Mouse (Mus musculus) MEL (cell line): ENCODE data around the gene Alg2. TPM values are rescaled to one million over a fixed set of nuclear protein-coding genes. Genes with fewer than 3 reads are reported as not detected.
A peak's percentile ranks its signal among the peaks of the same experiment; 100 is the strongest.

ENCODE experiments used
- DNase-seq: peaks from one replicate; pipeline ENCODE4 v3.0.0; 2011; ENCODE audit warnings: low read depth, low spot score
- H3K27ac ChIP-seq: 2 replicates; pipeline ENCODE4 v1.5.1; 2012; ENCODE audit warnings: low read depth, mild to moderate bottlenecking, control low read depth, low read length, moderate library complexity; ENCODE audit not compliant: control insufficient read depth
- H3K27me3 ChIP-seq, 2 experiments: fragments of 150-350 bp in 1 of 2; sonication (generic) in 1 of 2; 2 replicates each; pipeline ENCODE4 v1.6.1; 2012; ENCODE audit warnings: low read length in 2 of 2, mild to moderate bottlenecking in 2 of 2, improper control_type of control experiment in 1 of 2, moderate library complexity in 1 of 2; ENCODE audit not compliant: insufficient read depth in 2 of 2, control insufficient read depth in 1 of 2
- H3K36me3 ChIP-seq, 2 experiments: 2 replicates each; pipeline ENCODE4 v1.6.1; 2012 to 2014; ENCODE audit warnings: low read length in 2 of 2, improper control_type of control experiment in 1 of 2, inconsistent platforms in 1 of 2, mild to moderate bottlenecking in 1 of 2; ENCODE audit not compliant: insufficient read depth in 2 of 2, control insufficient read depth in 1 of 2
- H3K4me1 ChIP-seq, 2 experiments: fragments of 150-350 bp in 1 of 2; sonication (generic) in 1 of 2; 2 replicates each; pipeline ENCODE4 v1.6.1; 2012; ENCODE audit warnings: low read length in 2 of 2, improper control_type of control experiment in 1 of 2, mild to moderate bottlenecking in 1 of 2; ENCODE audit not compliant: insufficient read depth in 2 of 2, control insufficient read depth in 1 of 2
- H3K4me3 ChIP-seq, 2 experiments: fragments of 150-350 bp in 1 of 2; sonication (generic) in 1 of 2; 2 replicates each; pipeline ENCODE4 v1.5.1; 2012; ENCODE audit warnings: low read depth in 2 of 2, low read length in 2 of 2, mild to moderate bottlenecking in 2 of 2, moderate library complexity in 2 of 2, control low read depth in 1 of 2, improper control_type of control experiment in 1 of 2; ENCODE audit not compliant: control insufficient read depth in 1 of 2, insufficient read depth in 1 of 2
- H3K79me2 ChIP-seq: 2 replicates; pipeline ENCODE4 v1.6.1; 2012; ENCODE audit warnings: mild to moderate bottlenecking, low read length, moderate library complexity; ENCODE audit not compliant: control insufficient read depth, poor library complexity, insufficient read depth
- H3K9ac ChIP-seq: 2 replicates; pipeline ENCODE4 v1.6.1; 2012; ENCODE audit warnings: low read depth, mild to moderate bottlenecking, control low read depth, low read length, moderate library complexity; ENCODE audit not compliant: control insufficient read depth, poor library complexity, severe bottlenecking
- H3K9me3 ChIP-seq: fragments of 150-350 bp; sonication (generic); replicated peaks from 2 replicates; pipeline ENCODE4 v1.6.1; 2012; ENCODE audit warnings: mild to moderate bottlenecking, low read length, improper control_type of control experiment, moderate library complexity; ENCODE audit not compliant: insufficient read depth
- BHLHE40 ChIP-seq: IDR thresholded peaks from 2 replicates; pipeline ENCODE4 v1.6.1; 2012; ENCODE audit warnings: low read depth, mild to moderate bottlenecking, inconsistent platforms, low read length, improper control_type of control experiment, borderline replicate concordance
- CHD2 ChIP-seq: IDR thresholded peaks from 2 replicates; pipeline ENCODE4 v1.6.1; 2011; ENCODE audit warnings: low read length, improper control_type of control experiment
- E2F4 ChIP-seq: IDR thresholded peaks from 2 replicates; pipeline ENCODE4 v1.6.1; 2011; ENCODE audit warnings: low read depth, low read length, improper control_type of control experiment, borderline replicate concordance
- EP300 ChIP-seq, 2 experiments: IDR thresholded peaks; 2 replicates each; pipeline ENCODE4 v1.6.1; 2011; ENCODE audit warnings: improper control_type of control experiment in 2 of 2, low read length in 2 of 2, low read depth in 1 of 2, mild to moderate bottlenecking in 1 of 2
- ETS1 ChIP-seq: IDR thresholded peaks from 2 replicates; pipeline ENCODE4 v1.6.1; 2012; ENCODE audit warnings: low read depth, mild to moderate bottlenecking, inconsistent platforms, low read length, improper control_type of control experiment, moderate library complexity
- GABPA ChIP-seq: IDR thresholded peaks from 2 replicates; pipeline ENCODE4 v1.6.1; 2012; ENCODE audit warnings: low read depth, mild to moderate bottlenecking, inconsistent platforms, low read length, improper control_type of control experiment, moderate library complexity
- GATA1 ChIP-seq: IDR thresholded peaks from 2 replicates; pipeline ENCODE4 v1.6.1; 2011; ENCODE audit warnings: low read depth, low read length, improper control_type of control experiment
- JUND ChIP-seq: IDR thresholded peaks from 2 replicates; pipeline ENCODE4 v1.6.1; 2011; ENCODE audit warnings: low read depth, mild to moderate bottlenecking, improper control_type of control experiment, low read length
- MAX ChIP-seq: IDR thresholded peaks from 2 replicates; pipeline ENCODE4 v1.6.1; 2011; ENCODE audit warnings: low read length, improper control_type of control experiment
- MEF2A ChIP-seq: IDR thresholded peaks from 2 replicates; pipeline ENCODE4 v1.6.1; 2014; ENCODE audit warnings: low read depth, mild to moderate bottlenecking, inconsistent platforms, low read length, improper control_type of control experiment; ENCODE audit not compliant: poor library complexity, insufficient replicate concordance, severe bottlenecking; ENCODE audit errors: extremely low read depth
- MXI1 ChIP-seq: IDR thresholded peaks from 2 replicates; pipeline ENCODE4 v1.6.1; 2011; ENCODE audit warnings: mild to moderate bottlenecking, low read depth, low read length, improper control_type of control experiment
- MYB ChIP-seq: IDR thresholded peaks from 2 replicates; pipeline ENCODE4 v1.6.1; 2011; ENCODE audit warnings: mild to moderate bottlenecking, low read depth, low read length, improper control_type of control experiment
- MYC ChIP-seq: IDR thresholded peaks from 2 replicates; pipeline ENCODE4 v1.6.1; 2011; ENCODE audit warnings: low read depth, mild to moderate bottlenecking, low read length, improper control_type of control experiment, moderate library complexity
- NELFE ChIP-seq: IDR thresholded peaks from 2 replicates; pipeline ENCODE4 v1.6.1; 2011; ENCODE audit warnings: low read depth, low read length, improper control_type of control experiment
- NRF1 ChIP-seq: IDR thresholded peaks from 2 replicates; pipeline ENCODE4 v1.6.1; 2014; ENCODE audit warnings: low read depth, mild to moderate bottlenecking, inconsistent platforms, low read length, improper control_type of control experiment, moderate library complexity; ENCODE audit not compliant: poor library complexity, insufficient read depth, severe bottlenecking
- POLR2A ChIP-seq, 2 experiments: IDR thresholded peaks; 2 replicates each; pipeline ENCODE4 v1.6.1; 2011 to 2012; ENCODE audit warnings: low read length in 2 of 2, mild to moderate bottlenecking in 2 of 2, control low read depth in 1 of 2, improper control_type of control experiment in 1 of 2, low read depth in 1 of 2, moderate library complexity in 1 of 2; ENCODE audit not compliant: control insufficient read depth in 1 of 2, insufficient read depth in 1 of 2, poor library complexity in 1 of 2
- POLR2AphosphoS2 ChIP-seq: IDR thresholded peaks from 2 replicates; pipeline ENCODE4 v1.6.1; 2011; ENCODE audit warnings: low read length, improper control_type of control experiment
- POLR2AphosphoS5 ChIP-seq: IDR thresholded peaks from 2 replicates; pipeline ENCODE4 v1.6.1; 2012; ENCODE audit warnings: low read depth, borderline replicate concordance, mild to moderate bottlenecking, inconsistent platforms, low read length, moderate library complexity, mixed read lengths
- RAD21 ChIP-seq: IDR thresholded peaks from 2 replicates; pipeline ENCODE4 v1.6.1; 2011; ENCODE audit warnings: mild to moderate bottlenecking, low read depth, low read length, improper control_type of control experiment
- RCOR1 ChIP-seq: IDR thresholded peaks from 2 replicates; pipeline ENCODE4 v1.6.1; 2012; ENCODE audit warnings: low read depth, mild to moderate bottlenecking, inconsistent platforms, low read length, improper control_type of control experiment
- SIN3A ChIP-seq: IDR thresholded peaks from 2 replicates; pipeline ENCODE4 v1.6.1; 2012; ENCODE audit warnings: low read length, improper control_type of control experiment, inconsistent platforms
- TAL1 ChIP-seq: IDR thresholded peaks from 2 replicates; pipeline ENCODE4 v1.6.1; 2012; ENCODE audit warnings: mild to moderate bottlenecking, inconsistent platforms, low read length, moderate library complexity, mixed read lengths
- TBP ChIP-seq: IDR thresholded peaks from 2 replicates; pipeline ENCODE4 v1.8.0; 2011; ENCODE audit warnings: low read depth, low read length, improper control_type of control experiment
- TCF12 ChIP-seq: IDR thresholded peaks from 2 replicates; pipeline ENCODE4 v1.6.1; 2014; ENCODE audit warnings: low read depth, mild to moderate bottlenecking, inconsistent platforms, low read length, improper control_type of control experiment, moderate library complexity
- UBTF ChIP-seq: IDR thresholded peaks from 2 replicates; pipeline ENCODE4 v1.6.1; 2012; ENCODE audit warnings: low read depth, mild to moderate bottlenecking, inconsistent platforms, low read length, improper control_type of control experiment, moderate library complexity, borderline replicate concordance; ENCODE audit not compliant: insufficient read depth
- USF1 ChIP-seq: IDR thresholded peaks from 2 replicates; pipeline ENCODE4 v1.6.1; 2014; ENCODE audit warnings: low read depth, mild to moderate bottlenecking, inconsistent platforms, low read length, improper control_type of control experiment, moderate library complexity
- ZC3H11A ChIP-seq: IDR thresholded peaks from 2 replicates; pipeline ENCODE4 v1.6.1; 2012; ENCODE audit warnings: low read depth, mild to moderate bottlenecking, inconsistent platforms, low read length, improper control_type of control experiment
- ZKSCAN1 ChIP-seq: IDR thresholded peaks from 2 replicates; pipeline ENCODE4 v1.6.1; 2012; ENCODE audit warnings: low read depth, mild to moderate bottlenecking, inconsistent platforms, low read length, improper control_type of control experiment, moderate library complexity
- ZMIZ1 ChIP-seq: IDR thresholded peaks from 2 replicates; pipeline ENCODE4 v1.6.1; 2012; ENCODE audit warnings: low read depth, mild to moderate bottlenecking, inconsistent platforms, low read length, improper control_type of control experiment, moderate library complexity
- ZNF384 ChIP-seq: IDR thresholded peaks from 2 replicates; pipeline ENCODE4 v1.6.1; 2012; ENCODE audit warnings: low read depth, mild to moderate bottlenecking, inconsistent platforms, low read length, improper control_type of control experiment
- polyA plus RNA-seq, 2 experiments: library from polyadenylated mRNA; stranded (reverse) in 1 of 2; unstranded in 1 of 2; fragments of >175 nt in 1 of 2; fragments of >200 nt in 1 of 2; gene quantifications; 2 replicates each; pipeline versions ENCODE4 v1.2.1 to v1.2.4; 2012; ENCODE audit warnings: low replicate concordance in 2 of 2, low read depth in 1 of 2; ENCODE audit not compliant: insufficient read length in 2 of 2, insufficient read depth in 1 of 2, missing spikeins in 1 of 2
- total RNA-seq: library from RNA; depleted of rRNA; stranded (reverse); fragments of 300-350 nt; gene quantifications from 2 replicates; pipeline ENCODE4 v1.2.3, GENCODE M21; 2012

The Alg2 gene
- total and polyA plus RNA-seq, 3 experiments: 11.6 to 48.1 (median 31.3) TPM

- H3K4me3 ChIP-seq: no peak overlapping the region
- H3K9ac ChIP-seq: no peak overlapping the region
- no peak overlapping the region for H3K27ac ChIP-seq
- H3K4me1 ChIP-seq: 0 out of 4 replicates have a peak, but pooled peaks cover 0 to 3% of the 10 kb centered on the region in 2 experiments
- no peaks in the 10 kb centered on the region for H3K79me2 ChIP-seq
- DNase-seq: no peak
- no peaks in the 10 kb centered on the region for H3K27me3 ChIP-seq
- H3K9me3 ChIP-seq: no peaks in the 10 kb centered on the region
- H3K36me3 ChIP-seq: no peaks in the 10 kb centered on the region
- TF ChIP-seq E2F4 (no peak), JUND (no peak), MYC (no peak), ETS1 (no peak), TCF12 (no peak), POLR2A (IDR thresholded peaks at IDR 0.05; ENCODE audit: control insufficient read depth in 1 of 2, insufficient read depth in 1 of 2, low read depth in 1 of 2, low read length in 2 of 2, poor library complexity in 1 of 2) (no peak), BHLHE40 (no peak), RCOR1 (no peak), ZC3H11A (no peak), ZMIZ1 (no peak), MAX (no peak), MXI1 (no peak), MEF2A (no peak), USF1 (no peak)
- TF ChIP-seq, all 39 proteins: peak for 0
These were observed 35.2 kb downstream of the Alg2 start for GRCm38 (mm10) chr4:47438956-47439355.

GRCm38 (mm10) chr4:47437365-47438340, 36.5 kb downstream of the Alg2 start:
- DNase-seq: peak; percentile 82
- Histone ChIP-seq H3K4me3 (peak overlapping the region; percentile 72 to 79), H3K9me3 (no peaks in the 10 kb centered on the region), H3K36me3 (no peaks in the 10 kb centered on the region), H3K4me1 (0 out of 4 replicates have a peak, but pooled peaks cover 0 to 3% of the 10 kb centered on the region in 2 experiments), H3K79me2 (no peaks in the 10 kb centered on the region), H3K9ac (peak overlapping the region; percentile 58), H3K27me3 (no peaks in the 10 kb centered on the region), H3K27ac (no peak overlapping the region)
- TF ChIP-seq CHD2: no peak
- TF ChIP-seq E2F4: no peak
- no peak for TF ChIP-seq TBP
- TF ChIP-seq POLR2AphosphoS2: no peak
- no peak for TF ChIP-seq NRF1
- TF ChIP-seq GATA1: no peak
- no peak for TF ChIP-seq POLR2A (IDR thresholded peaks at IDR 0.05; ENCODE audit: control insufficient read depth in 1 of 2, insufficient read depth in 1 of 2, low read depth in 1 of 2, low read length in 2 of 2, poor library complexity in 1 of 2)
- TF ChIP-seq ZKSCAN1: no peak
- TF ChIP-seq GABPA: no peak
- no peak for TF ChIP-seq EP300 (IDR thresholded peaks at IDR 0.05; ENCODE audit: low read depth in 1 of 2, low read length in 2 of 2)
- no peak for TF ChIP-seq POLR2AphosphoS5
- TF ChIP-seq MYB: no peak
- peak; percentile 84 for TF ChIP-seq RAD21
- no peak for TF ChIP-seq NELFE
- TF ChIP-seq USF1: no peak
- TF ChIP-seq JUND: no peak
- no peak for TF ChIP-seq TAL1
- TF ChIP-seq UBTF: no peak
- no peak for TF ChIP-seq ZNF384
- TF ChIP-seq SIN3A: peak; percentile 17; the same call in 1 of the 2 replicates
- TF ChIP-seq MAX: no peak
